Mouse (Mus musculus) forebrain, postnatal 0 days (tissue): Measurements from ENCODE around the gene Icmt. TPM values are rescaled to one million over a fixed set of nuclear protein-coding genes. Genes with fewer than 3 reads are reported as not detected.

Experiments used
- ATAC-seq: fragments of 200-750 bp; cut with Nextera tagmentation; 2 replicates; pipeline ENCODE4 v1.8.0; 2017; ENCODE audit warnings: mild to moderate bottlenecking, moderate library complexity
- DNase-seq: peaks from one replicate; pipeline ENCODE4 v3.0.0-alpha.2; 2015
- H3K27ac ChIP-seq: fragments of 300-500 bp; sonication (generic); 2 replicates; pipeline ENCODE4 v1.5.1; 2014; ENCODE audit warnings: low read depth, mild to moderate bottlenecking, antibody characterized with exemption, low read length, moderate library complexity, mixed read lengths
- H3K27me3 ChIP-seq: fragments of 300-500 bp; sonication (generic); 2 replicates; pipeline ENCODE4 v1.6.1; 2014; ENCODE audit warnings: mild to moderate bottlenecking, low read length, mixed read lengths; ENCODE audit not compliant: insufficient read depth
- H3K36me3 ChIP-seq: fragments of 300-500 bp; sonication (generic); 2 replicates; pipeline ENCODE4 v1.6.1; 2014; ENCODE audit warnings: mild to moderate bottlenecking, moderate library complexity; ENCODE audit not compliant: insufficient read depth
- H3K4me1 ChIP-seq: fragments of 300-500 bp; sonication (generic); 2 replicates; pipeline ENCODE4 v1.6.1; 2014; ENCODE audit warnings: antibody characterized with exemption; ENCODE audit not compliant: insufficient read depth
- H3K4me2 ChIP-seq: fragments of 300-500 bp; sonication (generic); 2 replicates; pipeline ENCODE4 v1.6.1; 2014; ENCODE audit warnings: low read depth, mild to moderate bottlenecking, moderate library complexity
- H3K4me3 ChIP-seq: fragments of 300-500 bp; sonication (generic); 2 replicates; pipeline ENCODE4 v1.5.1; 2014; ENCODE audit warnings: low read depth, low read length, mixed read lengths
- H3K9ac ChIP-seq: fragments of 300-500 bp; sonication (generic); 2 replicates; pipeline ENCODE4 v1.6.1; 2014; ENCODE audit warnings: mild to moderate bottlenecking
- H3K9me3 ChIP-seq: fragments of 300-500 bp; sonication (generic); 2 replicates; pipeline ENCODE4 v1.6.1; 2016; ENCODE audit warnings: low read length
- CTCF ChIP-seq: sonication (generic); IDR thresholded peaks from 2 replicates; pipeline ENCODE4 v1.5.1; 2016; ENCODE audit warnings: antibody characterized with exemption, control low read depth, low read depth
- WGBS: fragments of 180-500 bp; shearing (Covaris S2); extraction: QIAGEN DNeasy Blood & Tissue Kit; methylation state at CpG from one replicate; pipeline ENCODE4 v1.1.7; 2014; 5-methylcytosine and 5-hydroxymethylcytosine counted together
- polyA plus RNA-seq: library from polyadenylated mRNA; unstranded; fragments of >200 nt; fragmentation: Nextera tagmentation; extraction: Ambion mirVana; gene quantifications from 2 replicates; pipeline ENCODE4 v1.2.1, GENCODE M21; 2015
- total RNA-seq: library from RNA; depleted of rRNA; stranded (reverse); fragments of >200 nt; gene quantifications from 2 replicates; pipeline ENCODE4 v1.2.3, GENCODE M21; 2014

The Icmt gene
- total and polyA plus RNA-seq, 2 experiments from 2014 or later, result 12.7 to 28.5 TPM

GRCm38 (mm10) chr4:152332952-152333351, 35.9 kb downstream of the Icmt start:
- no peaks in the 10 kb centered on the region for H3K4me1 ChIP-seq
- H3K27ac ChIP-seq, result no peak overlapping the region
- peaks cover 73% of the 10 kb centered on the region for H3K36me3 ChIP-seq
- H3K27me3 ChIP-seq, result no peaks in the 10 kb centered on the region
- no peak overlapping the region for H3K4me2 ChIP-seq
- ATAC-seq (peak; percentile 84), DNase-seq (peak; percentile 87)
- TF ChIP-seq CTCF, result peak; percentile 99
- no peaks in the 10 kb centered on the region for H3K9me3 ChIP-seq
- H3K9ac ChIP-seq, result no peak overlapping the region
- WGBS, result 25% methylated on average over 2 of the region's 2 CpGs
- no peak overlapping the region for H3K4me3 ChIP-seq

DNA sequence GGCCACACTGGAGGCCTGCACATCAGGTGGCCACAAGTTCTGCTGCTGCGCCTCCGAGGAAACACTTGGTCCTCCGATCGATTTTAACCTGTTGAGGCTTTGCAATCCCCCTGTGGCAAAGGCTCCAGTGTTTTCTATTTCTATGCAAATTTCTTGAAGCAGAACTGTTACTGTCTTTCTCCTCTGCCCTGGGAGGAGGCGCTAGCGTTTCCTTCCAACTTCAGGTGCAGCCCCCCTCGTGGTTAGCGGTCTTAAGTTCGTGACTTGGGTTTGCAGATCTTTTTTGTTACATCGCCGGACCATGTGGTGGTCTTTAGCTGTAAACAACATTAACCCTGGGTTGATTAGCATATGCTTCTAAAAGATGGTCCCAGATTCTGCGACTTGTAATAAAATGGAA, 36.6 kb downstream of the Icmt start:
- TF ChIP-seq CTCF, result no peak
- WGBS, result 87% methylated on average over 12 of the region's 12 CpGs
- no peak overlapping the region for H3K4me3 ChIP-seq
- no peak overlapping the region for H3K27ac ChIP-seq
- DNase-seq (no peak), ATAC-seq (no peak)
- no peak overlapping the region for H3K4me2 ChIP-seq
- H3K9ac ChIP-seq, result no peak overlapping the region
- peaks cover 72% of the 10 kb centered on the region for H3K36me3 ChIP-seq
- H3K27me3 ChIP-seq, result no peaks in the 10 kb centered on the region
- H3K9me3 ChIP-seq, result no peaks in the 10 kb centered on the region
- H3K4me1 ChIP-seq, result no peaks in the 10 kb centered on the region

DNA sequence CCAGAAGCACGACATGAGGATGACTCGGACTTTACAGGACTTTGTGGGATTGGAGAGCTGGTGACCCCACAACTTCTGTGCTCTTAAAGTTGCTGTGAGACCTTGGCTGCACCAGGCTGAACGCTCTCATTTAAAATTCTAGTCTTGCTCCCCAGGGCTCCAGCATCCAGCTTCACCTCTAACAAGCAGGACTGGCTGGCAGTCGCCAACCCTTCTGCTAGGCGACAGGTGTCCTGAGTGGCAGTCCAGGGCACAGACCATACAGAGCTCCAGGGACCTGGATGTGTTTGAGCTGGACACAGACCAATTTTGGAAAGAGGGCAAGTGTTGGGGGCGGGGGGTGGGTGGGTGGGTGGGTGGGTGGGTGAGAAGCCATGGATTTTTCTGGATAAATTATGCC, 40.7 kb downstream of the Icmt start:
- no peak overlapping the region for H3K27ac ChIP-seq
- no peak for TF ChIP-seq CTCF
- peaks cover 16% of the 10 kb centered on the region; the same call in 1 of the 2 replicates for H3K4me1 ChIP-seq
- no peak overlapping the region for H3K4me2 ChIP-seq
- peaks cover 30% of the 10 kb centered on the region for H3K36me3 ChIP-seq
- ATAC-seq (no peak), DNase-seq (no peak)
- no peak overlapping the region for H3K4me3 ChIP-seq
- 22% methylated on average over 6 of the region's 6 CpGs for WGBS
- no peaks in the 10 kb centered on the region for H3K9me3 ChIP-seq
- no peak overlapping the region for H3K9ac ChIP-seq
- H3K27me3 ChIP-seq, result no peaks in the 10 kb centered on the region

- peak within 1 kb of the TSS; percentile 80 for H3K4me3 ChIP-seq
- H3K27me3 ChIP-seq, result no peaks in the 10 kb centered on the region; the same call in 1 of the 2 replicates
- H3K4me2 ChIP-seq, result peak within 1 kb of the TSS; percentile 70
- no peak for TF ChIP-seq CTCF
- H3K4me1 ChIP-seq, result peaks cover 16% of the 10 kb centered on the region; the same call in 1 of the 2 replicates
- peak; percentile 76 for ATAC-seq
- DNase-seq, result peak; percentile 83
- H3K9ac ChIP-seq, result peak within 1 kb of the TSS; percentile 92
- peaks cover 23% of the 10 kb centered on the region for H3K36me3 ChIP-seq
- WGBS, result 3% methylated on average over 97 of the region's 120 CpGs
- H3K9me3 ChIP-seq, result no peaks in the 10 kb centered on the region
- peak within 1 kb of the TSS; percentile 81 for H3K27ac ChIP-seq
Measured at GRCm38 (mm10) chr4:152338419-152339292, 41.6 kb downstream of the Icmt start, which contains the start of gene Chd5. Gene Chd5 (plus strand): TSS chr4:152338651.

GRCm38 (mm10) chr4:152339293-152339790, 42.3 kb downstream of the Icmt start:
- 1% methylated on average over 22 of the region's 26 CpGs for WGBS
- Histone ChIP-seq H3K4me1 (peaks cover 16% of the 10 kb centered on the region; the same call in 1 of the 2 replicates), H3K4me2 (peak overlapping the region; percentile 70), H3K27ac (peak overlapping the region; percentile 81), H3K27me3 (no peaks in the 10 kb centered on the region; the same call in 1 of the 2 replicates), H3K4me3 (peak overlapping the region; percentile 80), H3K9ac (peak overlapping the region; percentile 92), H3K9me3 (no peaks in the 10 kb centered on the region), H3K36me3 (peaks cover 16% of the 10 kb centered on the region)
- no peak for TF ChIP-seq CTCF
- peak; percentile 35 for DNase-seq
- ATAC-seq, result peak; percentile 55

GRCm38 (mm10) chr4:152340584-152341284, 43.7 kb downstream of the Icmt start:
- H3K27ac ChIP-seq, result no peak overlapping the region
- 37% methylated on average over 15 of the region's 15 CpGs for WGBS
- no peak for DNase-seq
- ATAC-seq, result no peak
- peak overlapping the region; percentile 70 for H3K4me2 ChIP-seq
- no peak for TF ChIP-seq CTCF
- H3K27me3 ChIP-seq, result no peaks in the 10 kb centered on the region; the same call in 1 of the 2 replicates
- no peak overlapping the region for H3K4me3 ChIP-seq
- H3K36me3 ChIP-seq, result peaks cover 5% of the 10 kb centered on the region
- H3K9ac ChIP-seq, result no peak overlapping the region
- no peaks in the 10 kb centered on the region for H3K9me3 ChIP-seq
- H3K4me1 ChIP-seq, result peaks cover 16% of the 10 kb centered on the region; the same call in 1 of the 2 replicates
